Mouse (Mus musculus) hindbrain, embryonic 16.5 days (tissue): ENCODE measurements at regions not wholly inside any gene's neighbourhood (a gene's known extent, or its start where the extent isn't known, plus 50 kb on each side); places are given as distances from the start of the nearest gene placed in this dataset.

ENCODE experiments used
- ATAC-seq: fragments of 200-750 bp; cut with Nextera tagmentation; 2 replicates; pipeline ENCODE4 v1.8.0; 2017; ENCODE audit warnings: moderate TSS enrichment, moderate library complexity
- H3K27ac ChIP-seq: fragments of 300-500 bp; sonication (generic); 2 replicates; pipeline ENCODE4 v1.5.1; 2014; ENCODE audit warnings: low read depth, mild to moderate bottlenecking, control low read depth, low read length, moderate library complexity
- H3K27me3 ChIP-seq: fragments of 300-500 bp; sonication (generic); replicated peaks from 2 replicates; pipeline ENCODE4 v1.6.1; 2014; ENCODE audit warnings: low read length; ENCODE audit not compliant: control insufficient read depth, insufficient read depth
- H3K36me3 ChIP-seq: fragments of 300-500 bp; sonication (generic); 2 replicates; pipeline ENCODE4 v1.6.1; 2014; ENCODE audit warnings: mild to moderate bottlenecking, low read length, moderate library complexity, mixed read lengths; ENCODE audit not compliant: control insufficient read depth, insufficient read depth
- H3K4me1 ChIP-seq: fragments of 300-500 bp; sonication (generic); 2 replicates; pipeline ENCODE4 v1.6.1; 2014; ENCODE audit warnings: low read depth, low read length; ENCODE audit not compliant: control insufficient read depth, insufficient read depth
- H3K4me2 ChIP-seq: fragments of 300-500 bp; sonication (generic); 2 replicates; pipeline ENCODE4 v1.6.1; 2014; ENCODE audit warnings: mild to moderate bottlenecking, low read length, control low read depth, moderate library complexity
- H3K4me3 ChIP-seq: fragments of 300-500 bp; sonication (generic); 2 replicates; pipeline ENCODE4 v1.5.1; 2014; ENCODE audit warnings: mild to moderate bottlenecking, low read length, control low read depth, moderate library complexity
- H3K9ac ChIP-seq: fragments of 300-500 bp; sonication (generic); 2 replicates; pipeline ENCODE4 v1.6.1; 2014; ENCODE audit warnings: low read depth, mild to moderate bottlenecking, control low read depth, low read length, moderate library complexity
- H3K9me3 ChIP-seq: fragments of 300-500 bp; sonication (generic); 2 replicates; pipeline ENCODE4 v1.6.1; 2014; ENCODE audit warnings: mild to moderate bottlenecking, low read length, moderate library complexity; ENCODE audit not compliant: control insufficient read depth
- WGBS: fragments of 180-500 bp; shearing (Covaris S2); extraction: QIAGEN DNeasy Blood & Tissue Kit; methylation state at CpG from one replicate; pipeline ENCODE4 v1.1.7; 2014; 5-methylcytosine and 5-hydroxymethylcytosine counted together

DNA sequence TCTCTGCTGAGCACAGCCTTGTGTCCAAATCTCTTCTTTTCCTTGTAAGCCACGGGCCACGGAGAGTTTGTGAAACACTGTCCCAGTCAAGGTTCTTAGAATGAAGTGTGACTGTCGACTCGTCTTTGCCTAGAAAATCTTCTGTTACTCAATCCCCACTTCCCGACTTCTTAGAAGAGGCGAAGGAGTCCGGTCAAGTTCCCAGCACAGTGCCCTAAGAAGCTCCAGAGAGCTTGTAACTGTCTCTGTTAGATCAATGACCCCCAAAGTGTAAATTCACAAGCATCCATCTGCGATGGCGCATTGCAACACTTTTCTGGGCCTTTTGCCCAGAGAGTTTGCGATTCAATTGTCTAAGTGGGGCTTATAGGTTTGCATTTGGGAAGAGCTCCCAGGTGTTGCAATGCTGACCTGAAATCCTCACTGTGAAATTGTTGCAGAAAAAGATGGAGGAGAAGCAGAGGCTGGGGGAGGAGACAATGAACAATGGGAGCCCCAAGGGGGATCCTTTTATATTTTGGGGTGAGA is 54.9 kb upstream of the Ppp2r3a start:
- no peak for ATAC-seq
- H3K4me2 ChIP-seq = no peak overlapping the region

DNA sequence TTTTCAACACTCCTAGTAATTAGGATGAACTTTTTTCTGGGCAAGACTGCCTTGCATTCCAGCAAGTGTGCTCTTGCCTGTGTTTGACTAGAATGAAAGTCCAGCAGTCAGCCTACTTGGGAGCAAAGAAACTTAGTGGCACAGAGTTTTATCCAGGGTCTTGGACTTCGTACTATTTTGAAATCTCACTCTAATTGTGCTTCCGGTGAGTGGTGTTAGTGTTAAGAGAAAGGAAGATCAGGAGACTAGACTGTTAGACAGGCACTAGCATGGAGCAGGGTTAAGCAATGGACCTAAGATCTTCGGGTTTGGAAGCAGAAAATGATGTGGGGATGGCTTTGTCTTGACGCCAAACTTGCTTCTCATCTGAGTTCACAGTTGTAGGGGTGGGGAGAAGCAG is 54.1 kb upstream of the Ppp2r3a start:
- Histone ChIP-seq H3K4me1 (no peaks in the 10 kb centered on the region), H3K4me3 (no peak overlapping the region), H3K4me2 (no peak overlapping the region), H3K27ac (no peak overlapping the region), H3K9me3 (no peaks in the 10 kb centered on the region; the same call in 1 of the 2 replicates), H3K36me3 (no peaks in the 10 kb centered on the region), H3K27me3 (no peaks in the 10 kb centered on the region), H3K9ac (no peak overlapping the region)
- no peak for ATAC-seq
- 95% methylated on average over 4 of the region's 4 CpGs for WGBS

More for the DNA sequence above, 54.9 kb upstream of the Ppp2r3a start:
- 89% methylated on average over 10 of the region's 10 CpGs for WGBS
- no peak overlapping the region for H3K9ac ChIP-seq
- no peaks in the 10 kb centered on the region for H3K27me3 ChIP-seq
- no peak overlapping the region for H3K4me3 ChIP-seq
- no peaks in the 10 kb centered on the region for H3K36me3 ChIP-seq
- no peaks in the 10 kb centered on the region; the same call in 1 of the 2 replicates for H3K9me3 ChIP-seq
- H3K27ac ChIP-seq = no peak overlapping the region
- H3K4me1 ChIP-seq = no peaks in the 10 kb centered on the region
